15 mouse cellular contexts compared by ENCODE assay signal in the genomic region with DNA sequence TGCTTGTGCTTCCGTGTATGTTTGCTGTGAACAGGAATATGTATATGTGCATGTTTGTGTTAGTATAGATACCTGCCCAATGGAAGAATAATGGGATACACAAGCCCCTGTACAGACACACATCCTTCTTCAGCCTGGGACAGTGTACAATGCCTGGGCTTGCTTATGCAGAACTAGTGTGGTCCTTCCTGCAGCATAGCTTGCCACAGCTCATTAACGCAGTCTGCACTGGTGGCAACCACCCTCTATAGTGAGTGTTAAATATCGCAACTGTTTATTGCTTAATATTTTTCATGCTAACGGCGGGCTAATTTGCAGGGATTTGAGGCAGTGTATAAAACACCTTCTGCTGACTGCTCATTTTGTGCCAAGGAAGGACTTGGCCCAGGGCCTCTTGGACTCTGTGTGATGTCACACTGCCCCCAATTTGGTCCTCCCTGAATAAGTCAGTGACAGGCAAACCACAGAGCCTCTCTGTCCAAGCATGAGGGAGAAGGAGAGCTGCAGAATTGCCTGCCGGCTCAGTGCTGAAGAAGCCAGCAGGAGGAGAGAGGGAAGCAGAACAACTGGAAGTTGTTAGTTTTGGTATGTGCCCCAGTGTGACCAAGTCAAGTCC.
DNase-seq lines count a peak whose midpoint lies in the region; ATAC-seq lines count a peak whose summit lies in the region.
"Had no signal": no experiment of that assay in that cellular context is flagged by ENCODE, and none has a peak within 500 bp of the region (broad histone marks: within the 10 kb centered on the region; RNA-seq: fewer than 3 reads in every experiment).

No protein-coding gene starts in this region.

- no peaks in the 10 kb centered on the region for H3K27me3 ChIP-seq in kidney, embryonic 16.5 days (ENCODE audit: insufficient read depth, low read length)
- no peaks in the 10 kb centered on the region for H3K27me3 ChIP-seq in neural tube, embryonic 14.5 days (ENCODE audit: control insufficient read depth, insufficient read depth, low read length)
- H3K27me3 ChIP-seq: liver, embryonic 15.5 days had no signal

- peak; percentile 16; the same call in 1 of the 2 replicates for ATAC-seq in kidney, embryonic 16.5 days (ENCODE audit: low FRiP score, low TSS enrichment)
- ATAC-seq in neural tube, embryonic 14.5 days (ENCODE audit: low read depth): peak; percentile 44; the same call in 1 of the 2 replicates
- ATAC-seq: intestine, embryonic 16.5 days had no signal

- H3K27ac ChIP-seq in kidney, embryonic 16.5 days (ENCODE audit: low read length): no peak overlapping the region
- no peak overlapping the region for H3K27ac ChIP-seq in neural tube, embryonic 14.5 days (ENCODE audit: low read depth, low read length)
- H3K27ac ChIP-seq: liver, embryonic 15.5 days had no signal

- no peak overlapping the region for H3K4me2 ChIP-seq in kidney, embryonic 16.5 days (replicated peaks; ENCODE audit: low read depth, low read length)
- H3K4me2 ChIP-seq in neural tube, embryonic 14.5 days (ENCODE audit: low read depth, low read length): no peak overlapping the region
- H3K4me2 ChIP-seq: liver, embryonic 15.5 days had no signal

- H3K4me1 ChIP-seq in kidney, embryonic 16.5 days (ENCODE audit: insufficient read depth, low read length): no peaks in the 10 kb centered on the region
- H3K4me1 ChIP-seq in neural tube, embryonic 14.5 days (ENCODE audit: control insufficient read depth, insufficient read depth, low read length): no peaks in the 10 kb centered on the region
- H3K4me1 ChIP-seq: liver, embryonic 15.5 days had no signal

- peak; percentile 19 to 44 for DNase-seq in cerebellum, postnatal 25 days
- DNase-seq in cerebellum, adult 8-10 months: no peak
- no peak for DNase-seq in kidney, adult 9 months
- no peak for DNase-seq in neural tube, embryonic 10.5 days (ENCODE audit: extremely low spot score, low spot score)
- no peak for DNase-seq in frontal cortex, postnatal 10 days (ENCODE audit: low spot score in 2 of 2)
- no peak for DNase-seq in natural killer cell, adult 2 months (ENCODE audit: low spot score in 2 of 2)
- DNase-seq: B cell, adult 2 months; embryo, embryonic 11 days; retina, postnatal 1 day; thymus, postnatal 14 days had no signal

- 65% methylated on average over 6 of the region's 6 CpGs for WGBS in kidney, embryonic 16.5 days
- WGBS in neural tube, embryonic 14.5 days: 55% methylated on average over 6 of the region's 6 CpGs

- no peak overlapping the region for H3K9ac ChIP-seq in kidney, embryonic 16.5 days (replicated peaks; ENCODE audit: low read length)
- H3K9ac ChIP-seq in neural tube, embryonic 14.5 days (replicated peaks; ENCODE audit: low read depth, low read length): no peak overlapping the region
- H3K9ac ChIP-seq: liver, embryonic 15.5 days had no signal

- H3K4me3 ChIP-seq in kidney, embryonic 16.5 days (ENCODE audit: low read length): no peak overlapping the region
- H3K4me3 ChIP-seq in neural tube, embryonic 14.5 days (ENCODE audit: low read depth, low read length): no peak overlapping the region
- H3K4me3 ChIP-seq: liver, embryonic 15.5 days had no signal

- H3K36me3 ChIP-seq in kidney, embryonic 16.5 days (ENCODE audit: insufficient read depth, low read length): no peaks in the 10 kb centered on the region
- H3K36me3 ChIP-seq in neural tube, embryonic 14.5 days (ENCODE audit: control insufficient read depth, insufficient read depth, low read length): no peaks in the 10 kb centered on the region
- H3K36me3 ChIP-seq: G1E; liver, embryonic 15.5 days had no signal

- no peaks in the 10 kb centered on the region for H3K9me3 ChIP-seq in kidney, embryonic 16.5 days (ENCODE audit: low read length)
- H3K9me3 ChIP-seq in neural tube, embryonic 14.5 days (ENCODE audit: control insufficient read depth, low read length): no peaks in the 10 kb centered on the region
- H3K9me3 ChIP-seq: G1E; liver, embryonic 15.5 days had no signal

Comparison
In these comparisons a context has a peak if more than half of its experiments do, and no peak if none do; other contexts are left out.
1. DNase-seq: peak in cerebellum, postnatal 25 days (2 of 2); none in cerebellum, adult 8-10 months (single experiment), kidney, adult 9 months (single experiment), neural tube, embryonic 10.5 days (single experiment), frontal cortex, postnatal 10 days (0 of 2) and natural killer cell, adult 2 months (0 of 2).